Mouse (Mus musculus) CD4-positive, CD25-positive, alpha-beta regulatory T cell, adult 4 months (primary cell): ENCODE data around the gene Pnck. TPM values are rescaled to one million over a fixed set of nuclear protein-coding genes. Genes with fewer than 3 reads are reported as not detected.

Experiments
- ATAC-seq: one replicate; pipeline ENCODE4 v1.8.0; 2017
- polyA plus RNA-seq, 2 experiments: library from polyadenylated mRNA; unstranded; fragments of 100-300 nt; shearing (Covaris generic); gene quantifications; one replicate each; pipeline ENCODE4 v1.2.1; 2017

The Pnck gene
- polyA plus RNA-seq, 2 experiments from 2014 or later: 2.6 to 2.7 TPM

DNA sequence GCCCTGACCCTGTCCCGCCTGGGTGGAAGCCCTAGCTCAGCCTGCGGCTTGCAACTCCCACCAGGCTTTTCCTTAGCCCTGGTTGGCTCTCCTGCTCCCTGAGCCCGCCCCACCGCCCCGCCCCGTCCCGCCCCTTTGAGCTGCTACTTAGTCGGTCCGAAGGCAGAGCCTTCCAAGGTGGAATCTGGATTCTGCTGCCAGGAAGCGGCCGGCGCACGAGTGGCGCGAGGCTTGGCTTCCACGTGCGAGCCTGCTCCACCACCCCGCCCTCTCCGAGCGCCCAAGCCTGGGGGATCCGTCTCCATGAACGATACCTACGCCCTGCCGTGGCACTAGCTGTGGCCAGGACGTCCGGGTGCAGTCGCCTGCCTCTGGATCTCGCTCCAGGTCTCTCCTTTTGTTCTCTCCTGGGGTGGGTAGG, 20.7 kb downstream of the Pnck start, which contains the start of gene Dusp9:
Gene Dusp9, plus strand, starts transcription at position 165 of the 421 bp plus-strand sequence.
- peak; percentile 53 for ATAC-seq

DNA sequence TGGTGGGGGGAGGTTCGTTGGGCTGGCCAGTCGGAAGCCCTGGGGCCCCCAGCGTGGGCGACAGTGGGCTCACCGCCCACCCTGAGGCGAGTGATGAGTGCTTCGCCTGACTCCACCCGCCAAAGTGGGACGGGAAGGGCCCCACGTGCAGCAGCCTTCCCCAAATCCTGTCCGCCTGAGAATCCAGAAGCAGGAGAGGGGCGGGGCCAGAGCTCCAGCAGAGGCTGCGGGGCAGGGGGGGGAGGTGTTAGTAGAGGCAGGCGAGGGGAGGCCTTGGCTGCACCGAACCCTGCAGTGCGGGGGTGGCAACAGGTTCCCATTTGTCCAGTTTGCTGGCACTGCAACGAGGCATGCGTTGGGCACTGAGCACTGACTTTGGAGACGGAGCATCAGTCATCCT, 22.5 kb downstream of the Pnck start:
- no peak for ATAC-seq

DNA sequence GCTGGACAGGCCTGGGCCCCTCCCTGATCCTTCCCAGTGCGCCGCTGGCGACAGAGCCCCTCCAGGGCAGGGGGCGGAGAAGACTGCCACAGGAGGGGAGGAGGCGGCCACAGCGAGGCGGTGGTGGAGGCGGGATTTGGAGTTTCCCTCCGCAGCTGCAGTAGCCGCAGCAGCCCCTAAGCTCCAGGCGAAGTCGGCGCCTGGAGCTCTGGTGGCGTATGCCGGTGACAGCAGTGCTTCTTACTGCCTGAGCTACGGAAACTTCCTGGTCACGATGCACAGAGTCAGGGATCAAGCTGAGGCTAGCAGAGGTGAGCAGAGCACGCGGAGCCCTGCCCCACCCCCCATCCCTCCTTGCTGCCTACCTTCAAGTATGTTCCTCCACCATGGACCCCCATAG, 24.5 kb downstream of the Pnck start:
- no peak for ATAC-seq

DNA sequence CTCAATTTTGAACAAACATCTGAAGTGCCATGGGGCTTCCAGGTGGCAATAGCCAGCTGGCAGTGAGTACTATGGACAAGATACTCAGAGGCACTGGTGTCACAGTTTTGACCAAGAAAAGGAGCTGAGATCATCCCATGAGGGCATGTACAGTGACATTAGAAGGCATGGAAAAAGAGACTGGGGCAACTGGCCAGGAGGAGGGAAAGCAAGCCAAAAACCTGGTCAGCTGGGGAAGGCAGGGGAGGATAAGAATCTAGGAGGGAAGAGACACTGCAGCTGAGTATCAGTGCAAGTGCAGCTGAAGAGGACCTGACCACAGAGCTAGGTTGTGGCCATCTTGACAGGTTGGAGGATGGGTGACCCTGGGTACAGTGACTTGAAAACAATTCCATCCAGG, 32.9 kb downstream of the Pnck start:
- ATAC-seq: no peak

DNA sequence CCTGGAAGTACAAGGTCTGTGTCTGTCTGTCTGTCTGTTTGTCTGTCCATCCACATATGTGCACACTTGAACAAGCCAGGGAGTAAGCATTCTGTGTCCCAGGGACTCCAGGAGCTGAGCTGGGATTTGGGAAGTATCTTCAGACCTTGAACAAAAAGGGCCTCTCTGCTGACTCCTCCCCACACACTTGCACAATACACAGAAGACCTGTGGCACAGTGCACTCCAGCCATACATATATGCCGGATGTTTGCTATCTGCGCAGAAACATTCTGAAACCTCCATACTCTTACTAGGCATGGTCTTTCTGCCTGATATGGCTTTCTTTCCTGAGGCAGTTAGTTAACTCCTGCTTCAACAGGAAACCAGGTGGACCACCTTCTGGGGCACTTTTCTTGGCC, 40.0 kb downstream of the Pnck start:
- ATAC-seq: no peak

DNA sequence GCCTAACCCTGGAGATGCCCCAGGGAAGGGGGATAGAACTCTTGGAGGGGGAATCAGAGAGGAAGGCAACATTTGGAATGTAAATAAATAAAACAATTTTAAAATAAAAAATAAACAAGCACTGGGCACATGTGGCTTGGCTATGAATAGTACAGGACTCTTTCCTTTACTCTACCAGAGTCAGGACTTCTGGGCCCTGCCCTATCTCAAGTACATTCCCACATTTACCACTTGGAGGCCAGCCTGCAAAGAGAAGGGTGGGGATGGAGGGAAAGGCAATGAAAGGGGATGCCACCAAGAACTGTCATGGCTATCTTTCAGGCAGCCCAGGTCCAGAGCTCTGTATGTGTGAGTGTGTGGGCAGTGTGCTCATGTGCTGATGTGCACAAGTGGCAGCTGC, 40.5 kb downstream of the Pnck start:
- ATAC-seq: no peak

DNA sequence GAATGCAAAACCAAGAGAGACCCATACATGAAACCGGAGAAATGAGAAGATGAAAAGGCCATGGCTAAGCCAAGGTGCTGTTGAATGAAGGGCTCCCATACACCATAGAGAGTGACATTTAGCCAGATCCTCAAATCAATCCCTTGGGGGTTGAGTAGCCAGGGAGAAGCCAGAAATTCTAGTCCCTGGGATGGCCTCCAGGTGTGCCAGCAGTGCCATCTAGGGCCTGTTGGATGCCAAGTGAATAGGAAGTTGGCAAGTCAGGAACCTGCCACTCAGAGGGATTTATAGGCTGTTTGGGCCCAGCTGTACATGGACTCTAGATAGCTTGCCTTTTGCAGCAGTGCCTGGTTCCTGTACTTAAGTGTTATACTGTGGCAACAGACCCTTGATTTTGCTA, 44.0 kb downstream of the Pnck start:
- no peak for ATAC-seq

DNA sequence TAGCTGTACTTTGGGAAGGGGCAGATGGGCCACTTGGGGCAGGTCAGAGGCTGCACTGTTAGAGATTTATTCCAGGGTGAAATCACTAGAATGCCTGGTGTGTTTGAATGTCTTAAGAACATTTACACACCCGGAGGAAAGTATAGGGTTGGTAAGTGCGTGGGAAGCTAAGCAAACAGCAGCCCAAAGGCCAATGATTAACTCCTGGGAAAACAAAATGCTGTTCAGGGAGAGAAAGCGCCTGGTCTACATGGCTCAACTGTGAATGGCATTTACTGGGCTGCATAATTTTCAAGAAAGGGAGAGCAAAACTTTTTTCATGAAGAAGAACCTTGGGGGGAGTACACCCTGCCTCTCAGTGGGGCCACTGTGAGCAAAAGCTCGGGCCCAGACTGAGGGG, 46.3 kb downstream of the Pnck start:
- ATAC-seq: no peak

Other genes with a start within 250 kb of the Pnck start
- under 1 TPM in 1 of 2 experiments, not detected in 1; 0.27 TPM for gene Zfp92, start 249.0 kb downstream of the Pnck start, polyA plus RNA-seq
- not detected for gene Trex2, start 224.8 kb downstream of the Pnck start, polyA plus RNA-seq
- 10 to 100 TPM; 23.5 to 27.7 TPM for gene Haus7, start 201.1 kb downstream of the Pnck start, polyA plus RNA-seq
- gene Bgn, start 176.5 kb downstream of the Pnck start, polyA plus RNA-seq: not detected
- not detected for gene Atp2b3, start 157.0 kb downstream of the Pnck start, polyA plus RNA-seq
- gene Dusp9, start 20.7 kb downstream of the Pnck start, polyA plus RNA-seq: under 1 TPM in 1 of 2 experiments, not detected in 1; 0.31 TPM
- under 1 TPM; 0.63 TPM for gene Slc6a8, start 13.0 kb upstream of the Pnck start, polyA plus RNA-seq
- 100 to 1,000 TPM; 283 to 291 TPM for gene Bcap31, start 56.1 kb upstream of the Pnck start, polyA plus RNA-seq
- 10 to 100 TPM; 23.3 to 44.3 TPM for gene Abcd1, start 56.5 kb upstream of the Pnck start, polyA plus RNA-seq
- gene Plxnb3, start 97.0 kb upstream of the Pnck start, polyA plus RNA-seq: not detected
- gene Srpk3, start 114.3 kb upstream of the Pnck start, polyA plus RNA-seq: 1 to 10 TPM in 1 of 2 experiments, under 1 TPM in 1; 0.12 to 3.4 TPM
- gene Idh3g, start 126.8 kb upstream of the Pnck start, polyA plus RNA-seq: 100 to 1,000 TPM; 146 to 173 TPM
- 100 to 1,000 TPM; 214 to 239 TPM for gene Ssr4, start 126.9 kb upstream of the Pnck start, polyA plus RNA-seq
- under 1 TPM; 0.08 to 0.16 TPM for gene Pdzd4, start 164.9 kb upstream of the Pnck start, polyA plus RNA-seq
- 1 to 10 TPM; 2.6 to 3.3 TPM for gene Avpr2, start 232.0 kb upstream of the Pnck start, polyA plus RNA-seq
- gene L1cam, start 236.0 kb upstream of the Pnck start, polyA plus RNA-seq: 10 to 100 TPM in 1 of 2 experiments, 1 to 10 TPM in 1; 7.3 to 13.0 TPM